Mouse (Mus musculus) stomach, embryonic 14.5 days (tissue): ENCODE data around the gene Iffo2. TPM values are rescaled to one million over a fixed set of nuclear protein-coding genes. Genes with fewer than 3 reads are reported as not detected.

Experiments
- ATAC-seq: fragments of 200-750 bp; cut with Nextera tagmentation; 2 replicates; pipeline ENCODE4 v1.8.0; 2017; ENCODE audit warnings: low read depth, moderate TSS enrichment; ENCODE audit not compliant: insufficient number of reproducible peaks, insufficient read depth, low FRiP score
- H3K27ac ChIP-seq: fragments of 300-500 bp; sonication (generic); 2 replicates; pipeline ENCODE4 v1.5.1; 2014; ENCODE audit warnings: mild to moderate bottlenecking, low read length, moderate library complexity, mixed read lengths
- H3K27me3 ChIP-seq: fragments of 300-500 bp; sonication (generic); 2 replicates; pipeline ENCODE4 v1.6.1; 2014; ENCODE audit warnings: low read length, control low read depth, mixed read lengths; ENCODE audit not compliant: control insufficient read depth, insufficient read depth
- H3K36me3 ChIP-seq: fragments of 300-500 bp; sonication (generic); 2 replicates; pipeline ENCODE4 v1.6.1; 2014; ENCODE audit warnings: mild to moderate bottlenecking, control low read depth, low read length, moderate library complexity, mixed read lengths; ENCODE audit not compliant: control insufficient read depth, insufficient read depth
- H3K4me1 ChIP-seq: fragments of 300-500 bp; sonication (generic); 2 replicates; pipeline ENCODE4 v1.6.1; 2014; ENCODE audit warnings: low read length, control low read depth, mixed read lengths; ENCODE audit not compliant: control insufficient read depth, insufficient read depth
- H3K4me2 ChIP-seq: fragments of 300-500 bp; sonication (generic); replicated peaks from 2 replicates; pipeline ENCODE4 v1.6.1; 2014; ENCODE audit warnings: low read depth, low read length, control low read depth
- H3K4me3 ChIP-seq: fragments of 300-500 bp; sonication (generic); 2 replicates; pipeline ENCODE4 v1.5.1; 2014; ENCODE audit warnings: low read depth, low read length, control low read depth
- H3K9ac ChIP-seq: fragments of 300-500 bp; sonication (generic); replicated peaks from 2 replicates; pipeline ENCODE4 v1.6.1; 2014; ENCODE audit warnings: low read depth, mild to moderate bottlenecking, control low read depth, low read length, moderate library complexity, mixed read lengths
- H3K9me3 ChIP-seq: fragments of 300-500 bp; sonication (generic); 2 replicates; pipeline ENCODE4 v1.6.1; 2016; ENCODE audit warnings: low read depth, low read length, control low read depth; ENCODE audit not compliant: control insufficient read depth
- WGBS: fragments of 180-500 bp; shearing (Covaris S2); extraction: QIAGEN DNeasy Blood & Tissue Kit; methylation state at CpG from one replicate; pipeline ENCODE4 v1.1.7; 2014; 5-methylcytosine and 5-hydroxymethylcytosine counted together
- polyA plus RNA-seq: library from polyadenylated mRNA; unstranded; fragments of >200 nt; fragmentation: Nextera tagmentation; extraction: Ambion mirVana; gene quantifications from 2 replicates; pipeline ENCODE4 v1.2.1, GENCODE M21; 2014

Iffo2 gene
- polyA plus RNA-seq, 1 experiment from 2014 or later = 6.1 TPM

GRCm38 (mm10) chr4:139624116-139624489 lies 93.8 kb downstream of the Iffo2 start:
- peaks cover 15% of the 10 kb centered on the region; the same call in 1 of the 2 replicates for H3K4me1 ChIP-seq
- H3K4me3 ChIP-seq = peak overlapping the region; percentile 66; the same call in 1 of the 2 replicates
- ATAC-seq = no peak
- H3K9ac ChIP-seq = no peak overlapping the region; the same call in 1 of the 2 replicates
- H3K4me2 ChIP-seq = peak overlapping the region; percentile 83
- no peaks in the 10 kb centered on the region for H3K36me3 ChIP-seq
- H3K27ac ChIP-seq = no peak overlapping the region; the same call in 1 of the 2 replicates
- no peaks in the 10 kb centered on the region for H3K9me3 ChIP-seq
- H3K27me3 ChIP-seq = no peaks in the 10 kb centered on the region
- 52% methylated on average over 5 of the region's 5 CpGs for WGBS

- 54% methylated on average over 10 of the region's 10 CpGs for WGBS
- H3K9me3 ChIP-seq = no peaks in the 10 kb centered on the region
- no peaks in the 10 kb centered on the region for H3K27me3 ChIP-seq
- H3K4me2 ChIP-seq = peak overlapping the region; percentile 83; the same call in 1 of the 2 replicates
- no peak overlapping the region; the same call in 1 of the 2 replicates for H3K27ac ChIP-seq
- H3K4me3 ChIP-seq = no peak overlapping the region
- H3K9ac ChIP-seq = no peak overlapping the region
- no peak for ATAC-seq
- H3K36me3 ChIP-seq = no peaks in the 10 kb centered on the region
- peaks cover 15% of the 10 kb centered on the region; the same call in 1 of the 2 replicates for H3K4me1 ChIP-seq
Measured at GRCm38 (mm10) chr4:139624706-139625105, 94.4 kb downstream of the Iffo2 start.

GRCm38 (mm10) chr4:139627361-139627760 lies 97.0 kb downstream of the Iffo2 start:
- Histone ChIP-seq H3K27ac (no peak overlapping the region), H3K9me3 (no peaks in the 10 kb centered on the region), H3K27me3 (no peaks in the 10 kb centered on the region), H3K9ac (no peak overlapping the region), H3K4me2 (no peak overlapping the region), H3K36me3 (no peaks in the 10 kb centered on the region), H3K4me1 (peaks cover 15% of the 10 kb centered on the region; the same call in 1 of the 2 replicates), H3K4me3 (no peak overlapping the region)
- no peak for ATAC-seq
- WGBS = 90% methylated on average over 11 of the region's 11 CpGs

- H3K9ac ChIP-seq = no peak overlapping the region
- no peaks in the 10 kb centered on the region for H3K9me3 ChIP-seq
- no peaks in the 10 kb centered on the region for H3K36me3 ChIP-seq
- no peaks in the 10 kb centered on the region for H3K4me1 ChIP-seq
- H3K27ac ChIP-seq = no peak overlapping the region
- ATAC-seq = no peak
- no peaks in the 10 kb centered on the region for H3K27me3 ChIP-seq
- no peak overlapping the region for H3K4me2 ChIP-seq
- H3K4me3 ChIP-seq = no peak overlapping the region
- WGBS = 65% methylated on average over 10 of the region's 10 CpGs
Measured at GRCm38 (mm10) chr4:139630171-139630570, 99.8 kb downstream of the Iffo2 start.

- Histone ChIP-seq H3K4me3 (no peak overlapping the region), H3K4me1 (no peaks in the 10 kb centered on the region), H3K27ac (no peak overlapping the region), H3K4me2 (no peak overlapping the region), H3K36me3 (no peaks in the 10 kb centered on the region), H3K9me3 (no peaks in the 10 kb centered on the region), H3K9ac (no peak overlapping the region), H3K27me3 (no peaks in the 10 kb centered on the region)
- ATAC-seq = no peak
- WGBS = 62% methylated on average over 5 of the region's 5 CpGs
Measured at GRCm38 (mm10) chr4:139631141-139631540, 100.8 kb downstream of the Iffo2 start.

GRCm38 (mm10) chr4:139631569-139632253 lies 101.4 kb downstream of the Iffo2 start:
- H3K9ac ChIP-seq = no peak overlapping the region
- H3K27ac ChIP-seq = no peak overlapping the region
- WGBS = 89% methylated on average over 7 of the region's 7 CpGs
- H3K9me3 ChIP-seq = no peaks in the 10 kb centered on the region
- no peaks in the 10 kb centered on the region for H3K36me3 ChIP-seq
- no peak overlapping the region for H3K4me3 ChIP-seq
- ATAC-seq = no peak
- H3K4me1 ChIP-seq = no peaks in the 10 kb centered on the region
- H3K4me2 ChIP-seq = no peak overlapping the region
- no peaks in the 10 kb centered on the region for H3K27me3 ChIP-seq

GRCm38 (mm10) chr4:139632254-139632580 lies 101.9 kb downstream of the Iffo2 start:
- Histone ChIP-seq H3K27ac (no peak overlapping the region), H3K4me2 (no peak overlapping the region), H3K9me3 (no peaks in the 10 kb centered on the region), H3K36me3 (no peaks in the 10 kb centered on the region), H3K9ac (no peak overlapping the region), H3K27me3 (no peaks in the 10 kb centered on the region), H3K4me1 (no peaks in the 10 kb centered on the region), H3K4me3 (no peak overlapping the region)
- ATAC-seq = no peak
- 84% methylated on average over 10 of the region's 10 CpGs for WGBS

GRCm38 (mm10) chr4:139636373-139636772 lies 106.0 kb downstream of the Iffo2 start:
- H3K27ac ChIP-seq = no peak overlapping the region
- no peak for ATAC-seq
- H3K27me3 ChIP-seq = no peaks in the 10 kb centered on the region
- 27% methylated on average over 7 of the region's 7 CpGs for WGBS
- no peaks in the 10 kb centered on the region; the same call in 1 of the 2 replicates for H3K36me3 ChIP-seq
- no peak overlapping the region for H3K4me3 ChIP-seq
- H3K4me2 ChIP-seq = no peak overlapping the region
- H3K9me3 ChIP-seq = no peaks in the 10 kb centered on the region
- no peak overlapping the region for H3K9ac ChIP-seq
- H3K4me1 ChIP-seq = no peaks in the 10 kb centered on the region

- no peak for ATAC-seq
- Histone ChIP-seq H3K4me1 (0 out of 2 replicates have a peak, but pooled peaks cover 3% of the 10 kb centered on the region), H3K36me3 (no peaks in the 10 kb centered on the region; the same call in 1 of the 2 replicates), H3K4me3 (no peak overlapping the region), H3K27ac (no peak overlapping the region), H3K4me2 (no peak overlapping the region), H3K27me3 (no peaks in the 10 kb centered on the region), H3K9ac (no peak overlapping the region), H3K9me3 (no peaks in the 10 kb centered on the region)
- 89% methylated on average over 9 of the region's 9 CpGs for WGBS
Measured at GRCm38 (mm10) chr4:139637847-139638246, 107.5 kb downstream of the Iffo2 start.
